Mouse (Mus musculus) lung, adult 2 months (tissue): Measurements from ENCODE around the gene Zfp202.

Experiments
- CTCF ChIP-seq: fragments of 200-500 bp; IDR thresholded peaks from 2 replicates; pipeline ENCODE4 v1.5.1; 2011; ENCODE audit warnings: mild to moderate bottlenecking, low read length, control low read depth; ENCODE audit not compliant: insufficient read depth
- POLR2A ChIP-seq: fragments of 200-500 bp; IDR thresholded peaks from 2 replicates; pipeline ENCODE4 v1.6.1; 2011; ENCODE audit warnings: low read depth, mild to moderate bottlenecking, control low read depth, low read length, borderline replicate concordance; ENCODE audit errors: extremely low read depth

- TF ChIP-seq CTCF (no peak), POLR2A (no peak)
These were observed 15.1 kb upstream of the Zfp202 start for GRCm38 (mm10) chr9:40177017-40177416.
